17 mouse cellular contexts compared by ENCODE assay signal in the genomic region with DNA sequence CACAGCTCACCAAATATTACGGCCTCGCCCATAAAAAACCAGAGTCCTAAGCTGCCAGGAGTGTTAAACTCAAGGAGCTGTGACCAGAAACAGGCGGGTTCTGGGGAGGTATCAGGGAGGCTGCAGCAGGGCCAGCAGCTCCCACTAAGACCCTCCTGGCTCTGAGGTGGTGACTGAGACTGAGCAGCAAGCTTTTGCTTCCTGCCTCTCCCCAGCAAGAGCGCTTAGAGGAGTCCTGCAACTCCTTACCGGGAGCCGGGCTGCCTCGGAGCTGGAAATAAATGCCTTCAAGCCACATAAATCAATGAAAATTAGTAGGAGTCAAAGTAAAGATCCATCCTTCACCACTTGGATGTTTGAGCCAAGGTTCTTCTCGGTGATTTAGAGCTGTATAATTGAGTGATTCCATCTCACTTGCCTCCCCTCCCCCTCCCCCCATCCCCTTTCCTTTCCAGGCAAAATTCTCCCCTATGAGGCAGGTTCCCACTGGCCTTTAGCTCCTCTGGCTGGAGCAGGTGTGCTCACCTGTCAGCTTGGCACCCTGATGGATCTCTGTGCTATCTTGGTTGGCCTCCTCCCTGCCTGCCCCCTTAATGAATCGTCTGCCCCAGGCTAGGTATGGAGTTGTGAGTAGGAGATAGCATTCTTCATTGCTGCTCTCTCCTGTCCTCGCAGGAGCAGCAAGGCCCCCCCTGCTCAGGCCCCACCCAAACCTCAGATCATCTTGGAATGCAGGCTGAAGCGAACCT. TPM values are rescaled to one million over a fixed set of nuclear protein-coding genes. Genes with fewer than 3 reads are reported as not detected.
DNase-seq lines count a peak whose midpoint lies in the region; ATAC-seq and TF ChIP-seq lines count a peak whose summit lies in the region.
"Had no signal": no experiment of that assay in that cellular context is flagged by ENCODE, and none has a peak within 500 bp of the region (broad histone marks: within the 10 kb centered on the region; RNA-seq: fewer than 3 reads in every experiment).

No protein-coding gene starts in this region.

- WGBS in embryonic facial prominence, embryonic 14.5 days, result 29% methylated on average over 11 of the region's 11 CpGs
- 52% methylated on average over 11 of the region's 11 CpGs for WGBS in embryonic facial prominence, embryonic 10.5 days
- 44% methylated on average over 11 of the region's 11 CpGs for WGBS in liver, embryonic 11.5 days
- WGBS in liver, postnatal 0 days (ENCODE audit: insufficient replicate concordance), result 53% methylated on average over 11 of the region's 11 CpGs
- WGBS in limb, embryonic 11.5 days, result 5% methylated on average over 11 of the region's 11 CpGs
- 24% methylated on average over 11 of the region's 11 CpGs for WGBS in stomach, embryonic 16.5 days

- intact Hi-C loops in left cerebral cortex, postnatal 25 days (cut with DNase I), result no loop called here

- H3K27ac ChIP-seq in embryonic facial prominence, embryonic 14.5 days (replicated peaks; ENCODE audit: low read depth, low read length), result no peak overlapping the region
- H3K27ac ChIP-seq in embryonic facial prominence, embryonic 10.5 days (replicated peaks), result no peak overlapping the region
- peak overlapping the region; percentile 25; the same call in 1 of the 2 replicates for H3K27ac ChIP-seq in liver, embryonic 11.5 days (ENCODE audit: low read depth, low read length)
- no peak overlapping the region for H3K27ac ChIP-seq in liver, postnatal 0 days (ENCODE audit: low read depth)
- no peak overlapping the region for H3K27ac ChIP-seq in limb, embryonic 11.5 days (replicated peaks; ENCODE audit: low read depth, low read length)
- peak overlapping the region; percentile 18 for H3K27ac ChIP-seq in stomach, embryonic 16.5 days (ENCODE audit: low read length)
- H3K27ac ChIP-seq: hindbrain, embryonic 12.5 days; midbrain, embryonic 13.5 days had no signal

- H3K9ac ChIP-seq in embryonic facial prominence, embryonic 14.5 days (ENCODE audit: low read depth, low read length), result no peak overlapping the region
- H3K9ac ChIP-seq in liver, embryonic 11.5 days (ENCODE audit: low read depth, low read length), result no peak overlapping the region
- no peak overlapping the region for H3K9ac ChIP-seq in liver, postnatal 0 days (replicated peaks)
- no peak overlapping the region for H3K9ac ChIP-seq in limb, embryonic 11.5 days (ENCODE audit: low read length)
- H3K9ac ChIP-seq in stomach, embryonic 16.5 days (ENCODE audit: low read length), result no peak overlapping the region
- H3K9ac ChIP-seq: forebrain, postnatal 0 days; hindbrain, embryonic 12.5 days; midbrain, embryonic 13.5 days had no signal

- no peaks in the 10 kb centered on the region for H3K27me3 ChIP-seq in embryonic facial prominence, embryonic 14.5 days (replicated peaks; ENCODE audit: control insufficient read depth, insufficient read depth, low read length)
- peaks cover 6% of the 10 kb centered on the region; the same call in 1 of the 2 replicates for H3K27me3 ChIP-seq in embryonic facial prominence, embryonic 10.5 days (replicated peaks; ENCODE audit: low read depth, poor library complexity, severe bottlenecking)
- H3K27me3 ChIP-seq in liver, embryonic 11.5 days (replicated peaks; ENCODE audit: control insufficient read depth, insufficient read depth, low read length), result no peaks in the 10 kb centered on the region
- H3K27me3 ChIP-seq in liver, postnatal 0 days (ENCODE audit: insufficient read depth, low read length), result no peaks in the 10 kb centered on the region
- peaks cover 16% of the 10 kb centered on the region for H3K27me3 ChIP-seq in limb, embryonic 11.5 days (ENCODE audit: control insufficient read depth, insufficient read depth, low read length)
- no peaks in the 10 kb centered on the region for H3K27me3 ChIP-seq in stomach, embryonic 16.5 days (ENCODE audit: control insufficient read depth, insufficient read depth, low read length)
- H3K27me3 ChIP-seq: hindbrain, embryonic 12.5 days; midbrain, embryonic 13.5 days had no signal

- no peaks in the 10 kb centered on the region for H3K36me3 ChIP-seq in embryonic facial prominence, embryonic 14.5 days (ENCODE audit: control insufficient read depth, insufficient read depth, low read length)
- H3K36me3 ChIP-seq in embryonic facial prominence, embryonic 10.5 days (replicated peaks), result no peaks in the 10 kb centered on the region
- no peaks in the 10 kb centered on the region for H3K36me3 ChIP-seq in liver, embryonic 11.5 days (ENCODE audit: control insufficient read depth, insufficient read depth, low read length)
- no peaks in the 10 kb centered on the region for H3K36me3 ChIP-seq in liver, postnatal 0 days (replicated peaks; ENCODE audit: insufficient read depth, low read length)
- H3K36me3 ChIP-seq in limb, embryonic 11.5 days (ENCODE audit: control insufficient read depth, insufficient read depth, low read length), result no peaks in the 10 kb centered on the region
- no peaks in the 10 kb centered on the region for H3K36me3 ChIP-seq in stomach, embryonic 16.5 days (ENCODE audit: control insufficient read depth, insufficient read depth, low read length)
- H3K36me3 ChIP-seq: hindbrain, embryonic 12.5 days; midbrain, embryonic 13.5 days had no signal

- H3K4me3 ChIP-seq in embryonic facial prominence, embryonic 14.5 days (ENCODE audit: low read depth, low read length), result no peak overlapping the region
- H3K4me3 ChIP-seq in embryonic facial prominence, embryonic 10.5 days, result no peak overlapping the region
- no peak overlapping the region for H3K4me3 ChIP-seq in liver, embryonic 11.5 days (ENCODE audit: low read depth, low read length)
- H3K4me3 ChIP-seq in liver, postnatal 0 days (ENCODE audit: low read depth, low read length), result no peak overlapping the region
- no peak overlapping the region for H3K4me3 ChIP-seq in limb, embryonic 11.5 days (ENCODE audit: low read depth, low read length)
- H3K4me3 ChIP-seq in stomach, embryonic 16.5 days (replicated peaks; ENCODE audit: low read length), result no peak overlapping the region
- H3K4me3 ChIP-seq: hindbrain, embryonic 12.5 days; midbrain, embryonic 13.5 days had no signal

- no peak for TF ChIP-seq EP300 in liver, postnatal 0 days (IDR thresholded peaks at IDR 0.05; ENCODE audit: low read depth)

- H3K4me2 ChIP-seq in embryonic facial prominence, embryonic 14.5 days (ENCODE audit: low read depth, low read length), result no peak overlapping the region
- H3K4me2 ChIP-seq in liver, embryonic 11.5 days, result no peak overlapping the region
- H3K4me2 ChIP-seq in liver, postnatal 0 days (ENCODE audit: low read depth, low read length), result no peak overlapping the region
- no peak overlapping the region for H3K4me2 ChIP-seq in limb, embryonic 11.5 days (ENCODE audit: low read depth, severe bottlenecking)
- no peak overlapping the region for H3K4me2 ChIP-seq in stomach, embryonic 16.5 days (ENCODE audit: low read depth, low read length)
- H3K4me2 ChIP-seq: hindbrain, embryonic 12.5 days; midbrain, embryonic 13.5 days had no signal

- 0 out of 2 replicates have a peak, but pooled peaks cover 7% of the 10 kb centered on the region for H3K4me1 ChIP-seq in embryonic facial prominence, embryonic 14.5 days (ENCODE audit: control insufficient read depth, insufficient read depth, low read length)
- H3K4me1 ChIP-seq in embryonic facial prominence, embryonic 10.5 days, result peaks cover 12% of the 10 kb centered on the region
- no peaks in the 10 kb centered on the region; the same call in 1 of the 2 replicates for H3K4me1 ChIP-seq in liver, embryonic 11.5 days (replicated peaks; ENCODE audit: control insufficient read depth, insufficient read depth, low read length)
- no peaks in the 10 kb centered on the region for H3K4me1 ChIP-seq in liver, postnatal 0 days (ENCODE audit: insufficient read depth)
- H3K4me1 ChIP-seq in limb, embryonic 11.5 days (ENCODE audit: control insufficient read depth, insufficient read depth, low read length), result peaks cover 10% of the 10 kb centered on the region; the same call in 1 of the 2 replicates
- H3K4me1 ChIP-seq in stomach, embryonic 16.5 days (ENCODE audit: control insufficient read depth, insufficient read depth, low read length), result peaks cover 5% of the 10 kb centered on the region; the same call in 1 of the 2 replicates
- H3K4me1 ChIP-seq: midbrain, embryonic 13.5 days had no signal

- no peaks in the 10 kb centered on the region for H3K9me3 ChIP-seq in embryonic facial prominence, embryonic 14.5 days (ENCODE audit: control insufficient read depth, low read length)
- H3K9me3 ChIP-seq in embryonic facial prominence, embryonic 10.5 days, result no peaks in the 10 kb centered on the region
- H3K9me3 ChIP-seq in liver, embryonic 11.5 days (ENCODE audit: control insufficient read depth, low read length), result no peaks in the 10 kb centered on the region
- H3K9me3 ChIP-seq in liver, postnatal 0 days (ENCODE audit: low read length), result no peaks in the 10 kb centered on the region
- H3K9me3 ChIP-seq in limb, embryonic 11.5 days (ENCODE audit: control insufficient read depth, low read length), result no peaks in the 10 kb centered on the region
- no peaks in the 10 kb centered on the region for H3K9me3 ChIP-seq in stomach, embryonic 16.5 days (replicated peaks; ENCODE audit: control insufficient read depth, low read length)
- H3K9me3 ChIP-seq: hindbrain, embryonic 12.5 days; midbrain, embryonic 13.5 days had no signal

- peak; percentile 48 for DNase-seq in embryonic facial prominence, embryonic 14.5 days (ENCODE audit: low spot score)
- no peak for DNase-seq in embryonic facial prominence, embryonic 10.5 days (ENCODE audit: low spot score)
- DNase-seq in liver, embryonic 11.5 days (ENCODE audit: low spot score), result no peak
- DNase-seq in liver, postnatal 0 days, result no peak
- DNase-seq in limb, embryonic 11.5 days (ENCODE audit: low spot score), result peak; percentile 78
- DNase-seq in right cerebral cortex, adult 18-20 months, result no peak
- no peak for DNase-seq in left cerebral cortex, postnatal 25 days (ENCODE audit: low spot score in 2 of 2)
- DNase-seq: adrenal gland, adult 2 months; cerebellum, postnatal 25 days; forebrain, postnatal 0 days; gastrocnemius, postnatal 14 days; lung, postnatal 10 days had no signal

- 0 out of 2 replicates have a peak, but pooled peaks have one; percentile 41 for ATAC-seq in embryonic facial prominence, embryonic 14.5 days (ENCODE audit: low read depth)
- ATAC-seq in liver, embryonic 11.5 days (replicated peaks; ENCODE audit: low FRiP score), result no peak
- ATAC-seq in liver, postnatal 0 days, result no peak
- ATAC-seq in limb, embryonic 11.5 days (ENCODE audit: insufficient number of reproducible peaks, low FRiP score, low TSS enrichment, low read depth), result peak; percentile 84
- ATAC-seq in stomach, embryonic 16.5 days (ENCODE audit: insufficient read depth, low FRiP score), result peak; percentile 86; the same call in 1 of the 2 replicates
- ATAC-seq: forebrain, postnatal 0 days; midbrain, embryonic 13.5 days had no signal

- no peak for TF ChIP-seq CTCF in liver, postnatal 0 days (IDR thresholded peaks at IDR 0.05; ENCODE audit: low read depth)

RNA-seq across cellular contexts. Expression of gene Skap1, which starts 42.7 kb away (rescaled TPM):
- polyA plus RNA-seq in embryonic facial prominence, embryonic 14.5 days (2014; fragmentation: Nextera tagmentation; extraction: Ambion mirVana), result 1.5 and 2.3 TPM in 2 replicates
- 0.19 and 0.46 TPM in 2 replicates for polyA plus RNA-seq in embryonic facial prominence, embryonic 10.5 days (2016; fragmentation: Nextera tagmentation; extraction: Ambion mirVana)
- polyA plus RNA-seq in liver, embryonic 11.5 days (2014; fragmentation: Nextera tagmentation; extraction: Ambion mirVana), result 0.45 and 0.58 TPM in 2 replicates
- 0.35 and 0.45 TPM in 2 replicates for polyA plus RNA-seq in liver, postnatal 0 days (2015; fragmentation: Nextera tagmentation; extraction: Ambion mirVana)
- polyA plus RNA-seq in limb, embryonic 11.5 days (2014; fragmentation: Nextera tagmentation; extraction: Ambion mirVana), result 0.18 and 0.27 TPM in 2 replicates
- polyA plus RNA-seq in stomach, embryonic 16.5 days (2015; fragmentation: Nextera tagmentation; extraction: Ambion mirVana), result 1.1 and 1.4 TPM in 2 replicates
- total RNA-seq in left cerebral cortex, postnatal 25 days (2021), result 1 to 10 TPM; 1.3 to 1.9 TPM

RNA-seq across cellular contexts. Expression of gene Hoxb1, which starts 56.1 kb away (rescaled TPM):
- polyA plus RNA-seq in embryonic facial prominence, embryonic 14.5 days (2014; fragmentation: Nextera tagmentation; extraction: Ambion mirVana), result 0.13 TPM in 1 of 2 replicates, not detected in the other
- polyA plus RNA-seq in embryonic facial prominence, embryonic 10.5 days (2016; fragmentation: Nextera tagmentation; extraction: Ambion mirVana), result 1.2 and 7.1 TPM in 2 replicates
- polyA plus RNA-seq in liver, embryonic 11.5 days (2014; fragmentation: Nextera tagmentation; extraction: Ambion mirVana), result 0.73 and 0.85 TPM in 2 replicates
- polyA plus RNA-seq in liver, postnatal 0 days (2015; fragmentation: Nextera tagmentation; extraction: Ambion mirVana), result not detected in 2 replicates
- polyA plus RNA-seq in limb, embryonic 11.5 days (2014; fragmentation: Nextera tagmentation; extraction: Ambion mirVana), result 0.58 TPM in 1 of 2 replicates, not detected in the other
- 0.24 TPM in 1 of 2 replicates, not detected in the other for polyA plus RNA-seq in stomach, embryonic 16.5 days (2015; fragmentation: Nextera tagmentation; extraction: Ambion mirVana)
- total RNA-seq in left cerebral cortex, postnatal 25 days (2021), result not detected
- total RNA-seq: adrenal gland, adult 2 months; forebrain, postnatal 0 days; gastrocnemius, postnatal 14 days; left cerebral cortex, adult 18-20 months had no signal
- polyA plus RNA-seq: adrenal gland, adult 2 months; forebrain, postnatal 0 days; large intestine, adult 2 months; midbrain, embryonic 13.5 days had no signal

Comparison
In these comparisons a context has a peak if more than half of its experiments do, and no peak if none do; other contexts are left out.
1. DNase-seq: peak in embryonic facial prominence, embryonic 14.5 days (single experiment) and limb, embryonic 11.5 days (single experiment); none in embryonic facial prominence, embryonic 10.5 days (single experiment), liver, embryonic 11.5 days (single experiment), liver, postnatal 0 days (single experiment), right cerebral cortex, adult 18-20 months (single experiment) and left cerebral cortex, postnatal 25 days (0 of 2).
2. H3K27ac ChIP-seq: peak in liver, embryonic 11.5 days (single experiment) and stomach, embryonic 16.5 days (single experiment); none in embryonic facial prominence, embryonic 14.5 days (single experiment), embryonic facial prominence, embryonic 10.5 days (single experiment), liver, postnatal 0 days (single experiment) and limb, embryonic 11.5 days (single experiment).
3. ATAC-seq: peak in embryonic facial prominence, embryonic 14.5 days (single experiment), limb, embryonic 11.5 days (single experiment) and stomach, embryonic 16.5 days (single experiment); none in liver, embryonic 11.5 days (single experiment) and liver, postnatal 0 days (single experiment).